Mouse (Mus musculus): ENCODE measurements around the gene Scube2.

Scube2 gene

GRCm38 (mm10) chr7:109865370-109866229, at the start of gene Scube2:
Gene Scube2, minus strand, starts transcription at chr7:109865679.
- no peak for DNase-seq (ENCODE audit: low spot score in 2 of 2)

GRCm38 (mm10) chr7:109906165-109906564, 40.7 kb upstream of the Scube2 start:
- DNase-seq (ENCODE audit: low spot score in 2 of 2): no peak

- DNase-seq (ENCODE audit: low spot score in 2 of 2): no peak
These were observed 35.4 kb upstream of the Scube2 start for GRCm38 (mm10) chr7:109900921-109901320.

- DNase-seq (ENCODE audit: low spot score in 2 of 2): no peak
These were observed 33.4 kb upstream of the Scube2 start for GRCm38 (mm10) chr7:109898911-109899310.

DNA sequence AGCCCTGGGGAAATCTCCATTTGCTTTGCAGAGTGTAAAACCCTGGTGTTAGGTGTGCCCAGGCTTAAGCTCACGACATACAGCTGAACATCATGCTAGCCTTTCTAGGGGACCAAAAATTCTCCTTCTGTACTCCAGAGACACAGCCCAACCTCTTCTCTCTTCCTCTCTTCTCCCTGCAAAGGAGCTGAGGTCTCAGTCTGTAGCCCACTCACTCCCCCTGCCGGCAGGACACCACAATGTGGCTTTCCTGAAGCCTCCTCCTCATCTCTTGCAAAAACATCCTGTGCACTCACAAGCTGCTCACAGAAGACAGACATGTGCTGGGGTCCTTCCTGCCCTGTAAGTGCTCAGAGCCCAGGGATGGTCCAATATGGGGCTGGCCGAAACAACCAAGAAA, 27.1 kb upstream of the Scube2 start:
- peak in 1 of 2 experiments; percentile 82 for DNase-seq (ENCODE audit: low spot score in 2 of 2)

GRCm38 (mm10) chr7:109891786-109892185, 26.3 kb upstream of the Scube2 start:
- DNase-seq (ENCODE audit: low spot score in 2 of 2): no peak

DNA sequence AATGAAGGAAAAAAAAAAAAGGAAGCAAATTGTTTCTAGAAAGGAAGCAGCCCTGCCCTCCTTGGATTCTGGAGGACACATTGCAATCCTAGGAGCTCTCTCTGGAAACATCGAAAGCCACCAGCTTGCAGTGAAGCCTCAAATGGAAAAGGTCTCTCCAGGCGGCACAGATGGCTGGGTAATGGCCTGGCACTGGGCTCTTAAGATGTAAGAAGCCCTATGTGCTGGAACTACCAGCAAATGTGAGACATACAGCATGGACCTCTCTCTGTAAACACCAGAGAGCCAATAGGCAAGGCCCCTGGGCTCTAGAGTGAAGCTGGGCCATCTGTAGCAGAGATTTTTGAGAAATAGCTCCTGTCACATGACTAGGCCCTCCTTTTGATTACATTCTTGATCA, 24.8 kb upstream of the Scube2 start:
- DNase-seq (ENCODE audit: low spot score in 2 of 2): no peak

GRCm38 (mm10) chr7:109889300-109889699, 23.8 kb upstream of the Scube2 start:
- DNase-seq (ENCODE audit: low spot score in 2 of 2): no peak

- no peak for DNase-seq (ENCODE audit: low spot score in 2 of 2)
These were observed 20.8 kb upstream of the Scube2 start for GRCm38 (mm10) chr7:109886249-109886648.

DNA sequence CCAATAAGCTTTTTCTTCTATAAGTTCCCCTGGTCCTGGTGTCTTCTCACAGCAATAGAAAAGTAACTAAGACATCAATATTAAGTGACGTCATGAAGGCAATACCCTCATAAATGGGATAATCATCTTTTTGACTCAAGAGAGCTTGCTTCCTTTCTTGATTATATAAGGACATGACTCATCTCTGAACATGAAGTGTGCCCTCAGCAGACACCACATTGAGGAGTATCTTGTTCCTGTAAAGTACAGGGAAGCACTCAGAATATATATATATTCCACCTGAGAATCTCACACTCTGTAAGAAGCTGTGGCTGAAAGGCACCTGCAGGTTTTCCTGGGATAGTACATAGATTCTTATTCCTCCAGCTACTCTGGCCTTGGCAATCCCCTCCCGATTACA, 17.1 kb upstream of the Scube2 start:
- no peak for DNase-seq (ENCODE audit: low spot score in 2 of 2)

GRCm38 (mm10) chr7:109881561-109882099, 16.2 kb upstream of the Scube2 start:
- no peak for DNase-seq (ENCODE audit: low spot score in 2 of 2)

- no peak for DNase-seq (ENCODE audit: low spot score in 2 of 2)
These were observed 13.7 kb upstream of the Scube2 start for GRCm38 (mm10) chr7:109879158-109879557.

GRCm38 (mm10) chr7:109876085-109876484, 10.6 kb upstream of the Scube2 start:
- no peak for DNase-seq (ENCODE audit: low spot score in 2 of 2)

GRCm38 (mm10) chr7:109875598-109875997, 10.1 kb upstream of the Scube2 start:
- DNase-seq (ENCODE audit: low spot score in 2 of 2): no peak

DNA sequence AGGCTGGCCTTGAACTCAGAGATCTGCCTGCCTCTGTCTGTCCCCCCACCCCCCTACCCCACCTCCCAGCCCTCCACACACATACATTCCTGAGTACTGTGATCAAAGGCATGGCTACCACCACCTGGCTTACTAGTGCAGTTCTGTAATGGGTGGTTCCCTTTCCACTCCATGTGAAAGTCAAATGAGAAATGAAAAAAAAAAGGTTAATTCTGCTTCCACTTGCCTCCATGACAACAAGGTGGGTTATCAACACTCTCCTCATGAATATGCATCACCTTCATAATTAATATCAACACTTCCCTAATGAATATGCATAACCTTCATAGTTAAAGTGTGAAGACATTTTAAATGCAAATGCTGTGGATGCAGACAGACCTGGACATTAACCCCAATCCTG, 9.6 kb upstream of the Scube2 start:
- DNase-seq (ENCODE audit: low spot score in 2 of 2): no peak

- no peak for DNase-seq (ENCODE audit: low spot score in 2 of 2)
These were observed 7.7 kb upstream of the Scube2 start for GRCm38 (mm10) chr7:109873170-109873569.

DNA sequence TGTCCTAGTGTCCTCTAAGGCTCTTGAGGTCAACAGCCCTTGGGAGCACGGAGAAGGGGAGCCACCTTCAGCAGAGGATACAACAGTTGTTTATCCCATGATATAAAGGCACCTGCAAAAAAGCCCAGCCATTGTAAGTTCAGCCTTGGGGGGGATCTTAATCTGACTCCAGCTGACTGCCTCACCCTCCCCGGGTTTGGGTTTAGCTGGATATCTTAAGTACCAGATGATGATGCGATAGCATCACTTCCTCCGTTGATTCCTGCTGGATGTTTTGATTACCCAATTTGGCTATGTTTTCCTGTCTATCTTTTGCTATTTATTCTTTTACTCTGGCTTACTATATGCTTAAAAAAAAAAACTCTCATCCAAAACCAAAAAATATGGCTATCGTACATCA, 5.8 kb upstream of the Scube2 start:
- DNase-seq (ENCODE audit: low spot score in 2 of 2): no peak

GRCm38 (mm10) chr7:109868498-109868897, 3.0 kb upstream of the Scube2 start:
- no peak for DNase-seq (ENCODE audit: low spot score in 2 of 2)

DNA sequence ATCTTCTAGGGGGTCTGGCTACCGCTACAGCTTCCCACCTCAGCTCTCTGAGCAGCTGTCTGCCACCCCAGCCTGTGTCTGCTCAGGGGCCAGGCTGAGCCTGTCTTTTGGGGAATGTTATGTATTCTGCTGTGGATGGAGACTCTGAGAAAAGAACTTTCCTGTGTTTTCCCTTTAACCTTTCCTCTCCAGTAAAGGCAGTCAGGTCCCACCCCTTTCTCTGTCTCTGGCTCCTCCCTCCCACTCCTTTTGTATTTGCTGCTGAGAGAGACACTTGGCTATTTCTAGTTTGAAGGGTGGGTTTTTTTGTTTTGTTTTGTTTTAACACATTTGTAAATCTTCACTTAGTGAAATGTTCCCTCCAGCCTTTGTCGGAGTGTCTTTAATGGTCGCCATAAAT, 1.2 kb upstream of the Scube2 start:
- no peak for DNase-seq (ENCODE audit: low spot score in 2 of 2)

DNA sequence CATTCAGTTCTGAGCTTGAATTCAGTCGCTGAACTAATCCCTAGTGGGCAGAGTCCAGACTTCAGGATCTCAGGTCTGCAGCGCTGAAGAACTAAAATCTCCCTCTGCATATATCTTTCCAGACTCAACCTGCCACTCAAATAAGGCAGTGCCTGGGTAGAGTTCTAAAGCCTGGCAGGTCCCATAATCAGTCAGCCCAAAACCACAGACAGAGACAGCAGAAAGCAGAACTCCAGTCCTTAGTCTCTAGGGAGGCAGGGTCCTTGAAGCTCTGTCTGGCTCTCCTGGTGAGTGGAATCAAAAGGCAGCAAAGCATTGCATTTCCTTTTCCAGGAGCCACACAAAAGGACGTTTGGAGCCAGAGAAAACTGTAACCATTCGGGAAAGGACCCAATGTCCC, 1.9 kb downstream of the Scube2 start:
- no peak for DNase-seq (ENCODE audit: low spot score in 2 of 2)

GRCm38 (mm10) chr7:109860162-109860561, 5.3 kb downstream of the Scube2 start:
- DNase-seq (ENCODE audit: low spot score in 2 of 2): no peak

- no peak for DNase-seq (ENCODE audit: low spot score in 2 of 2)
These were observed 6.1 kb downstream of the Scube2 start for GRCm38 (mm10) chr7:109859354-109859753.

DNA sequence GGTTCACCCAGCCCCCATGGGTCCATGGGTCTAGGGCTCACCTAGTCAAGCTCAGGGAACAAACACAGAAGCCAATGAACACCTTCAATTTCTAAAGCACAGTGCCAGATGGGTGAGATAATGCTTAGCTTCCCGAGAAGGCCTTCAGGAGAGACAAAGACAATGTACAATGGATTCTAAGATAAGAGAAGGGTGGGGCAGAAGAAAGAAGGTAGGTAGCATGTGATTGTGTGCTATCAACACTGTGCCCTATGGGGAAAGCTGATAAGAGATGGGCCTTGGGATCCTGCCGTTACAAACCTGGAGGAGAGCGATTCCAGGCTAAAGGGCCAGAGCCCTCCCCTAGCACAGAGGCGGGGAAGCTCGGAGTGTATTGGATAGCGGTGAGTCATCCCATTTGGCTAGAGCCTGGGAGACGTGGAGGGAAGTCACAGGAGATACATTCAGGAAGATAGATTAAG, 12.7 kb downstream of the Scube2 start:
- peak in 1 of 2 experiments; percentile 11 for DNase-seq (ENCODE audit: low spot score in 2 of 2)
